Mouse (Mus musculus) hindbrain, embryonic 14.5 days (tissue): ENCODE measurements at regions not wholly inside any gene's neighbourhood (a gene's known extent, or its start where the extent isn't known, plus 50 kb on each side); places are given as distances from the start of the nearest gene placed in this dataset.

Experiments used
- ATAC-seq: fragments of 200-750 bp; cut with Nextera tagmentation; 2 replicates; pipeline ENCODE4 v1.8.0; 2017; ENCODE audit warnings: moderate number of reproducible peaks, mild to moderate bottlenecking, moderate TSS enrichment, moderate library complexity; ENCODE audit not compliant: low FRiP score
- DNase-seq: peaks from one replicate; pipeline ENCODE4 v3.0.0-alpha.2; 2015; ENCODE audit warnings: low spot score
- H3K27ac ChIP-seq: fragments of 300-500 bp; sonication (generic); 2 replicates; pipeline ENCODE4 v1.5.1; 2014; ENCODE audit warnings: mild to moderate bottlenecking, moderate library complexity
- H3K27me3 ChIP-seq: fragments of 300-500 bp; sonication (generic); 2 replicates; pipeline ENCODE4 v1.6.1; 2014; ENCODE audit warnings: mild to moderate bottlenecking, low read length, mixed read lengths; ENCODE audit not compliant: control insufficient read depth, insufficient read depth
- H3K36me3 ChIP-seq: fragments of 300-500 bp; sonication (generic); replicated peaks from 2 replicates; pipeline ENCODE4 v1.6.1; 2014; ENCODE audit not compliant: control insufficient read depth, insufficient read depth
- H3K4me1 ChIP-seq: fragments of 300-500 bp; sonication (generic); replicated peaks from 2 replicates; pipeline ENCODE4 v1.6.1; 2014; ENCODE audit warnings: antibody characterized with exemption, low read length, mixed read lengths; ENCODE audit not compliant: control insufficient read depth, insufficient read depth
- H3K4me2 ChIP-seq: fragments of 300-500 bp; sonication (generic); replicated peaks from 2 replicates; pipeline ENCODE4 v1.6.1; 2014; ENCODE audit warnings: mild to moderate bottlenecking, moderate library complexity
- H3K4me3 ChIP-seq: fragments of 300-500 bp; sonication (generic); replicated peaks from 2 replicates; pipeline ENCODE4 v1.5.1; 2014; ENCODE audit warnings: mild to moderate bottlenecking, low read length
- H3K9ac ChIP-seq: fragments of 300-500 bp; sonication (generic); 2 replicates; pipeline ENCODE4 v1.6.1; 2014
- H3K9me3 ChIP-seq: fragments of 300-500 bp; sonication (generic); 2 replicates; pipeline ENCODE4 v1.6.1; 2016; ENCODE audit warnings: low read length; ENCODE audit not compliant: control insufficient read depth
- WGBS: fragments of 180-500 bp; shearing (Covaris S2); extraction: QIAGEN DNeasy Blood & Tissue Kit; methylation state at CpG from one replicate; pipeline ENCODE4 v1.1.7; 2014; 5-methylcytosine and 5-hydroxymethylcytosine counted together

DNA sequence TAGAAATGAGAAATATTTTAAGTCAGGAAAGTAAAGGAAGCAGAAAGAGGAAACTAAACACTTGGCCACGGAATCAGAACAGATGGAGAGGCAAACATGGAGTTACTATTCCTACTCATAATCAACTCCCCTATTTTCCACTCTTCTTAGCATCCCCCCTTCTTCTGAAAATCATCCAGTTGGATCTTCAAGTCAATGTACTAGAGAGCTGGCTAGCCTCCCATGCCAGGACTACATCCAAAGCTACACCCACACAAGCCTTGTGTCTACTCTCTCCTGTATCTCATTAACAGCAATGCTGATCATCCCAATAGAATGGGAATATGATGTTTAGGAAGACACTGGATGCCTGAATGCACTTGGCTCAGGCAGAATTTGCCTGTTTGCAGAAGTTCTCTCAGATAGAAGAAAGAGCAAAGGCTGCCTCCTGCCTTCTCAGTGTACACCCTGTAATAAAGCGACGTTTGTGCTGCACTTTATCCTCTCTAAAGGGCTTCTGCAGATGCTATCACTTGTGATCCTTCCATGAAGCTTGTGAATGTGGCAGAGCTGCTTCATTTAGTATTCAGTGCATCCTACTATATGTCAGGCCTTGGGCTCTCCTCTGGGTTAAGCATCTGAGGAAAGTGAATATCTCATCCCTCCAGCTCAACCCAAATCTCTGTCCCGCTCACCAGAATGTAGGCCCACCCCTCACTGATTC, 82.5 kb upstream of the Cldn34b3 start:
- DNase-seq = no peak
- Histone ChIP-seq H3K36me3 (no peaks in the 10 kb centered on the region), H3K9ac (no peak overlapping the region), H3K4me1 (no peaks in the 10 kb centered on the region), H3K27me3 (no peaks in the 10 kb centered on the region), H3K27ac (no peak overlapping the region), H3K9me3 (no peaks in the 10 kb centered on the region), H3K4me3 (no peak overlapping the region), H3K4me2 (no peak overlapping the region)
- 88% methylated on average over 4 of the region's 4 CpGs for WGBS
- no peak for ATAC-seq

DNA sequence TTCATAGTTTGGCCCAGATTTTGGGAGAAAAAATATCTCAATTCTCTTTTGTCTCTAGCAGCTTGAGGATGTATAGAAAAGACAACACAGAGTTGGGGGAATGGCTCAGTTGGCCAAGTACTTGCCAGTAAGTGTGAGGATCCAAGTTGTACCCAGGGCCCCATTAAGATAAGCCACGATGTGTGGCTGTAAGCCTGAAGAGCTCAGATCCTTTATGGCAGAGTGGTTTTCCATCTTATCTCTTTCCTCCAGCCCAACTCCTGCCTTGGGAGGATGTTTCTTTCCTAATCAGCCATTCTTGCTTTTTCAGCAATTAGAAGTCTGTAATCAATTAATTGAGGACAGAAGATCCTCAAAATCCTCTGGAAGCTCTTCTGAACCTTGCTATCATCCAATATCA, 63.5 kb upstream of the Cldn34b3 start:
- H3K4me1 ChIP-seq = no peaks in the 10 kb centered on the region
- H3K36me3 ChIP-seq = no peaks in the 10 kb centered on the region
- H3K9me3 ChIP-seq = no peaks in the 10 kb centered on the region
- H3K9ac ChIP-seq = no peak overlapping the region
- no peak overlapping the region for H3K4me2 ChIP-seq
- no peaks in the 10 kb centered on the region for H3K27me3 ChIP-seq
- no peak for ATAC-seq
- H3K4me3 ChIP-seq = no peak overlapping the region
- 86% methylated on average over 1 of the region's 1 CpGs for WGBS
- H3K27ac ChIP-seq = no peak overlapping the region
- DNase-seq = no peak

DNA sequence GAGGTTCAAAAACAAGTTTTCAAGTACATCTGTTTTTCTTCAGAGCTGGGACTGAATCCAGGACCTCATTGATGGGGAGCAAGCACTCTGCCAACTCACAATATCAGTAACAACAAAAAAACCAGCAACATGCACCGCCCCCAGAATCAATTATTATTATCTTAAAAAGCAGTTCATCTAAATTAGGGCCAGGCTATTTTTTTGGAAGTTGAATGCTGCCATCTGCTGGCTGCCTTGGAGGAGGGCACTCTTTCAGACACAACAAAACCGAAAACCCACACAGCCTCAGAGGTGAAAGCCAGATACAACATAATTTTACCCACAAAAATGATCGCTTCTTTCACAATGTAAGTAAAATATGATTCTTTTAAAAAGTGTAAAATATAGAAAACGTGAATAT, 62.7 kb upstream of the Cldn34b3 start:
- no peak overlapping the region for H3K27ac ChIP-seq
- no peaks in the 10 kb centered on the region for H3K36me3 ChIP-seq
- no peak overlapping the region for H3K4me3 ChIP-seq
- H3K9ac ChIP-seq = no peak overlapping the region
- DNase-seq (peak; percentile 56), ATAC-seq (no peak)
- H3K4me1 ChIP-seq = no peaks in the 10 kb centered on the region
- no peaks in the 10 kb centered on the region for H3K27me3 ChIP-seq
- H3K9me3 ChIP-seq = no peaks in the 10 kb centered on the region
- H3K4me2 ChIP-seq = no peak overlapping the region
- 22% methylated on average over 4 of the region's 4 CpGs for WGBS
